Mouse (Mus musculus) limb, embryonic 12.5 days (tissue): ENCODE data around the gene Hsd3b2. TPM values are rescaled to one million over a fixed set of nuclear protein-coding genes. Genes with fewer than 3 reads are reported as not detected.

ENCODE experiments used
- polyA plus RNA-seq: library from polyadenylated mRNA; unstranded; fragments of >200 nt; fragmentation: Nextera tagmentation; extraction: Ambion mirVana; gene quantifications from 2 replicates; pipeline ENCODE4 v1.2.1, GENCODE M21; 2016

Gene Hsd3b2
- polyA plus RNA-seq, 1 experiment from 2014 or later, result not detected

Other genes with a start within 250 kb of the Hsd3b2 start
- not detected in 2 replicates for gene Hsd3b4, start 214.0 kb downstream of the Hsd3b2 start, polyA plus RNA-seq
- gene Gm10681, start 135.7 kb downstream of the Hsd3b2 start, polyA plus RNA-seq, result not detected in 2 replicates
- gene Hsd3b5, start 94.3 kb downstream of the Hsd3b2 start, polyA plus RNA-seq, result not detected in 2 replicates
- gene Hsd3b3, start 38.6 kb upstream of the Hsd3b2 start, polyA plus RNA-seq, result 0.18 TPM in 1 of 2 replicates, not detected in the other
- 31.6 and 33.2 TPM in 2 replicates for gene Hsd3b6, start 89.9 kb upstream of the Hsd3b2 start, polyA plus RNA-seq
- 0.29 and 0.73 TPM in 2 replicates for gene Hsd3b1, start 135.3 kb upstream of the Hsd3b2 start, polyA plus RNA-seq
- gene Hao2, start 168.7 kb upstream of the Hsd3b2 start, polyA plus RNA-seq, result not detected in 2 replicates